Mouse (Mus musculus): Measurements from ENCODE around the gene Ehmt1. TPM values are rescaled to one million over a fixed set of nuclear protein-coding genes. Genes with fewer than 3 reads are reported as not detected.

The Ehmt1 gene
- polyA plus RNA-seq, 1 experiment from 2014 or later, result 30.9 TPM

- H3K4me3 ChIP-seq (ENCODE audit: inconsistent target), result no peak overlapping the region
- H3K36me3 ChIP-seq (ENCODE audit: inconsistent target), result peaks cover 46% of the 10 kb centered on the region
- H3K27ac ChIP-seq, result no peak overlapping the region
- 93% methylated on average over 6 of the region's 6 CpGs for WGBS (ENCODE audit: missing documents)
- H3K79me2 ChIP-seq (ENCODE audit: inconsistent target), result no peaks in the 10 kb centered on the region
Measured at GRCm38 (mm10) chr2:24806143-24806542, 113.3 kb downstream of the Ehmt1 start.

- 70% methylated on average over 4 of the region's 4 CpGs for WGBS (ENCODE audit: missing documents)
- Histone ChIP-seq H3K36me3 (ENCODE audit: inconsistent target) (peaks cover 51% of the 10 kb centered on the region), H3K4me3 (ENCODE audit: inconsistent target) (no peak overlapping the region), H3K27ac (no peak overlapping the region), H3K79me2 (ENCODE audit: inconsistent target) (no peaks in the 10 kb centered on the region)
Measured at GRCm38 (mm10) chr2:24805621-24806020, 113.8 kb downstream of the Ehmt1 start.

- H3K4me3 ChIP-seq (ENCODE audit: inconsistent target), result no peak overlapping the region
- H3K79me2 ChIP-seq (ENCODE audit: inconsistent target), result no peaks in the 10 kb centered on the region
- H3K36me3 ChIP-seq (ENCODE audit: inconsistent target), result peaks cover 56% of the 10 kb centered on the region
- WGBS (ENCODE audit: missing documents), result 30% methylated on average over 4 of the region's 5 CpGs
- no peak overlapping the region for H3K27ac ChIP-seq
Measured at GRCm38 (mm10) chr2:24796833-24797457, 122.5 kb downstream of the Ehmt1 start.

GRCm38 (mm10) chr2:24787250-24787649 is 132.2 kb downstream of the Ehmt1 start:
- no peaks in the 10 kb centered on the region for H3K79me2 ChIP-seq (ENCODE audit: inconsistent target)
- WGBS (ENCODE audit: missing documents), result 79% methylated on average over 4 of the region's 4 CpGs
- peaks cover 21% of the 10 kb centered on the region for H3K36me3 ChIP-seq (ENCODE audit: inconsistent target)
- no peak overlapping the region for H3K4me3 ChIP-seq (ENCODE audit: inconsistent target)
- no peak overlapping the region for H3K27ac ChIP-seq

- no peaks in the 10 kb centered on the region for H3K79me2 ChIP-seq (ENCODE audit: inconsistent target)
- 79% methylated on average over 4 of the region's 4 CpGs for WGBS (ENCODE audit: missing documents)
- H3K4me3 ChIP-seq (ENCODE audit: inconsistent target), result no peak overlapping the region
- no peaks in the 10 kb centered on the region for H3K36me3 ChIP-seq (ENCODE audit: inconsistent target)
- no peak overlapping the region for H3K27ac ChIP-seq
Measured at GRCm38 (mm10) chr2:24781253-24781652, 138.2 kb downstream of the Ehmt1 start.

- no peaks in the 10 kb centered on the region for H3K79me2 ChIP-seq (ENCODE audit: inconsistent target)
- WGBS (ENCODE audit: missing documents), result 51% methylated on average over 2 of the region's 5 CpGs
- H3K36me3 ChIP-seq (ENCODE audit: inconsistent target), result no peaks in the 10 kb centered on the region
- H3K27ac ChIP-seq, result peak overlapping the region; percentile 46
- H3K4me3 ChIP-seq (ENCODE audit: inconsistent target), result no peak overlapping the region
Measured at GRCm38 (mm10) chr2:24776831-24777230, 142.6 kb downstream of the Ehmt1 start.

GRCm38 (mm10) chr2:24775951-24776587 is 143.3 kb downstream of the Ehmt1 start:
- peak overlapping the region; percentile 46 for H3K27ac ChIP-seq
- H3K4me3 ChIP-seq (ENCODE audit: inconsistent target), result no peak overlapping the region
- no peaks in the 10 kb centered on the region for H3K36me3 ChIP-seq (ENCODE audit: inconsistent target)
- 42% methylated on average over 11 of the region's 11 CpGs for WGBS (ENCODE audit: missing documents)
- no peaks in the 10 kb centered on the region for H3K79me2 ChIP-seq (ENCODE audit: inconsistent target)

- H3K4me3 ChIP-seq (ENCODE audit: inconsistent target), result no peak overlapping the region
- no peaks in the 10 kb centered on the region for H3K36me3 ChIP-seq (ENCODE audit: inconsistent target)
- no peaks in the 10 kb centered on the region for H3K79me2 ChIP-seq (ENCODE audit: inconsistent target)
- WGBS (ENCODE audit: missing documents), result 88% methylated on average over 7 of the region's 7 CpGs
- no peak overlapping the region for H3K27ac ChIP-seq
Measured at GRCm38 (mm10) chr2:24774832-24775231, 144.6 kb downstream of the Ehmt1 start.

- no peak overlapping the region for H3K27ac ChIP-seq
- H3K79me2 ChIP-seq (ENCODE audit: inconsistent target), result no peaks in the 10 kb centered on the region
- no peaks in the 10 kb centered on the region for H3K36me3 ChIP-seq (ENCODE audit: inconsistent target)
- no peak overlapping the region for H3K4me3 ChIP-seq (ENCODE audit: inconsistent target)
- 92% methylated on average over 4 of the region's 4 CpGs for WGBS (ENCODE audit: missing documents)
Measured at GRCm38 (mm10) chr2:24770861-24771260, 148.6 kb downstream of the Ehmt1 start.

DNA sequence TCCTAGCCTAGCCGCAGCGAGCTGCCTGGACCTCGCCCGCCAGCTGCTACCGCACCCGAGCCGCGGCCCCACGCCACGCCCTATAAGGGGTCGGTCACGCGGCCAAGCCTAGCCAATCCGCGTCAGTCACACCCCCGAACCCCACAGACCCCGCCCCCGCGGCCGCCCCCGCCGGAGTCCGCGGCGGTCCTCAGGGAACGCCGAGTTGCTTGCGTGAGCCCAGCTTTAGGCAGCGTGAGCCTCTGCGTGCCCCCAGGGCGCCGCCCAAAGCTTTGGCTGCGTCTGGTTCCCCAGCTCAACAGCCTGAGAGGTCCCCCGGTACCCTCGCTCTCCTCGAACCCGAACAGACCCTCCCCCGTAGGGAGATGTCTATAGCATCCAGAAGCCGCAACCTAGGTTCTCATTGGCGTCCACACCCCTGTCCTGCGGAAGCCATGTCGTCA is 156.3 kb downstream of the Ehmt1 start, which contains the start of gene Cacna1b:
Gene Cacna1b, minus strand, starts transcription at position 38 of the 443 bp plus-strand sequence.
- Histone ChIP-seq H3K4me3 (ENCODE audit: inconsistent target) (no peak within 1 kb of the TSS; the same call in 1 of the 2 replicates), H3K36me3 (ENCODE audit: inconsistent target) (no peaks in the 10 kb centered on the region), H3K27ac (no peak within 1 kb of the TSS), H3K79me2 (ENCODE audit: inconsistent target) (no peaks in the 10 kb centered on the region)
- 2% methylated on average over 34 of the region's 42 CpGs for WGBS (ENCODE audit: missing documents)

DNA sequence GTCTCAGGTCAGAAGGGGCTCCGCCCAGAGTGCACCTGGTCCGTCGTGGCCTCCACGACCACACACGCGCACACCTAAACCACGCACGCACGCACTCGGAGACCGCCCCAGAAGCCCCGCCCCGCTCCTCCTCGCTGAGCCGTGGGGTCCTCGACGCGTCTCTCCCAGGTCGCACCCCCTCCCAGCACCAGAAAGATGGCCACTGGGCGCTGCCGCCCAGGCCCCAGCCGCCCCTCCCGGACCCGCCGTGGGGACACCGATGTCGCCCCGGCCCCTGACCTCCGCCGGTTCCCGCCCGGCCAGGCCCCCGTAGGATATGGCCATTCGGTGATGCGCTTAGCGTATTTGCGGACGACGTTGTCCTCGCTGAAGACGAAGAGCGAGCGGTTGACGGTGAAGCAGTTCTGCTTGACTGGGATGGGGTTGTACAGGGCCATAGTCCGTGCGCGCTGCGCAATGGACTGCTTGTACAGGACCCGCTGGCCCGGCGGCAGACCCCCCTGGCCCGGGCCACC is 156.9 kb downstream of the Ehmt1 start:
- Histone ChIP-seq H3K4me3 (ENCODE audit: inconsistent target) (no peak overlapping the region), H3K79me2 (ENCODE audit: inconsistent target) (no peaks in the 10 kb centered on the region), H3K27ac (no peak overlapping the region), H3K36me3 (ENCODE audit: inconsistent target) (no peaks in the 10 kb centered on the region)
- 4% methylated on average over 45 of the region's 52 CpGs for WGBS (ENCODE audit: missing documents)

DNA sequence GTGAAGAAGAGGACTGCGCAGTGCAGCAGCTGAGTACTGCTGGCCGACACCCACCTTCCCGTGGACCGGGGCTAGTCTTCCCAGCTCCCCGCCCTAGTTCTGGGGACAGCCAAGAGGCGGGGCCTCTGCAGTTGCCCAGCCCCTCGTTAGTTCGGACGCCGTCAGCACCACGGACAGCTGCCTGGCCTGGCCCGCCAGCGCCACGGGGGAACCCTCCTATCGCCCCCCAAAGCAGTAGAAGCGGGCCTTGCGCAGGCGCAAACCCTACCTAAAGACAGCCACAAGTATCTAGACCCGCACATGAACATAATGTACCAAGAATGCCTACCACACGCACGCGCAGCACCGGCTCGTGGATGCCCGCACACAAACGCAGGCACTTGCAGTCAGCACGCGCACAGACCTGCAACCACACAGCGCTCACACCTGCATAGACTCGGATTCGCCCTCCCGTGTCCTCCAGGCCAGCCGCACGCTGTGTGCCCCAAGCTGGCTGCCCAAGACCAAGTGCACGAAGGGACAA is 157.4 kb downstream of the Ehmt1 start:
- Histone ChIP-seq H3K36me3 (ENCODE audit: inconsistent target) (no peaks in the 10 kb centered on the region), H3K27ac (no peak overlapping the region), H3K4me3 (ENCODE audit: inconsistent target) (no peak overlapping the region), H3K79me2 (ENCODE audit: inconsistent target) (no peaks in the 10 kb centered on the region)
- WGBS (ENCODE audit: missing documents), result 3% methylated on average over 35 of the region's 35 CpGs

- no peak overlapping the region for H3K4me3 ChIP-seq (ENCODE audit: inconsistent target)
- WGBS (ENCODE audit: missing documents), result 92% methylated on average over 1 of the region's 1 CpGs
- no peak overlapping the region for H3K27ac ChIP-seq
- no peaks in the 10 kb centered on the region for H3K79me2 ChIP-seq (ENCODE audit: inconsistent target)
- H3K36me3 ChIP-seq (ENCODE audit: inconsistent target), result no peaks in the 10 kb centered on the region
Measured at GRCm38 (mm10) chr2:24755276-24755675, 164.1 kb downstream of the Ehmt1 start.

GRCm38 (mm10) chr2:24752599-24752998 is 166.8 kb downstream of the Ehmt1 start:
- Histone ChIP-seq H3K27ac (no peak overlapping the region), H3K79me2 (ENCODE audit: inconsistent target) (no peaks in the 10 kb centered on the region), H3K36me3 (ENCODE audit: inconsistent target) (no peaks in the 10 kb centered on the region), H3K4me3 (ENCODE audit: inconsistent target) (no peak overlapping the region)
- WGBS (ENCODE audit: missing documents), result 93% methylated on average over 4 of the region's 4 CpGs

GRCm38 (mm10) chr2:24750051-24750450 is 169.4 kb downstream of the Ehmt1 start:
- Histone ChIP-seq H3K79me2 (ENCODE audit: inconsistent target) (no peaks in the 10 kb centered on the region), H3K4me3 (ENCODE audit: inconsistent target) (no peak overlapping the region), H3K27ac (no peak overlapping the region), H3K36me3 (ENCODE audit: inconsistent target) (no peaks in the 10 kb centered on the region)
- 85% methylated on average over 3 of the region's 3 CpGs for WGBS (ENCODE audit: missing documents)
